Mouse (Mus musculus): ENCODE measurements around the gene Ets2. TPM values are rescaled to one million over a fixed set of nuclear protein-coding genes. Genes with fewer than 3 reads are reported as not detected.

Gene Ets2
- polyA plus RNA-seq (2012; rRNA removed), result 204 and 239 TPM in 2 replicates

DNA sequence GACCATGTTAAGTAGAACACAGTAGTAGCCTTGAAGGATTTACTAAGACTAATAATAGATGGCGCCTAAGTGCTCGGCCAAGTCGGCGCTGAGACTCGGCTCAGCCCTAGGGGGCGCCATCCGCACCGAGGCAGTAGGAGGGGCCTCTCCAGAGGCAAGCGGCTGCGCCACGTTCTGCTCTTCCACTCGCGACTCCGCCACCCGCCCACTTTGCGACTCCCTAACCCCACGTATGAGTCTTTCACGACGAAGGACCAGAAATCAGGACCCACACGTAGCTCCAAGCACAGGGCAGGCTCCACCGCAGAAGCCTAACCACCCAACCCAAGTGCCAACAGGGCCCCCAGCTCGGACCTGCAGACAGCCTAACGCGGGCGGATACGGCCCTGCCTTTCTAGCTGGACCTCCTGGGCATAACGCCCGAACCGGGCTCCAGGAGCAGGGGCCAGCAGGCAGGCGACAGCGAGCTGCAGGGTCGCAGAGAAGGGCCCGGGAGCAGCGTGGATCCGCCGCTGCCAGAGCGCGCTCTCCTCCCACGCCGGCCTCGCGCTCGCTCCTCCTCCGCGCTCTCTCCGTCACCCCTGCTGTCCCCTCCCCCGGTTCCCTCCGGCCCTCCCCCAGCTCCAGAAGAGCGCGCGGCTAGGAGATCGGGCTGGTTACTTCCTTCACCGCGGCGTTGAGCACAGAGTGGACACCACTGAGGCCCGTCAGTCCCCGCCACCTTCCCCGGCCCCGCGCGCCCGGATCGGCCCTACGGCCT is at the start of gene Ets2:
Gene Ets2 (plus strand): TSS at position 274 of the 760 bp plus-strand sequence.

Other genes starting within 250 kb of the Ets2 start
- gene Erg, start 115.5 kb upstream of the Ets2 start, polyA plus RNA-seq (2012; rRNA removed), result 5.5 and 5.6 TPM in 2 replicates

All from colon, adult 2 months (tissue).